Mouse (Mus musculus) hematopoietic stem cell, adult 5-6 weeks (primary cell): ENCODE data around the gene Gm10134. TPM values are rescaled to one million over a fixed set of nuclear protein-coding genes. Genes with fewer than 3 reads are reported as not detected.
"Not testable (repeated sequence)": the region's sequence is repeated elsewhere in the genome, so short reads cannot be mapped to it uniquely, and the experiment has no call there.

Source experiments
- ATAC-seq, 2 experiments: fragments of 125-278 bp in 1 of 2; replicated peaks in 1 of 2; 2 replicates each; pipeline ENCODE4 v1.8.0; 2016 to 2017; ENCODE audit warnings: inconsistent platforms in 2 of 2, mild to moderate bottlenecking in 2 of 2, moderate number of reproducible peaks in 2 of 2, low read depth in 1 of 2, moderate TSS enrichment in 1 of 2; ENCODE audit not compliant: low FRiP score in 2 of 2, poor library complexity in 2 of 2, severe bottlenecking in 2 of 2, insufficient read depth in 1 of 2, low TSS enrichment in 1 of 2
- total RNA-seq: library from RNA; stranded (forward); fragments of 172-1452, 232-1000 nt; gene quantifications from 2 replicates; pipeline ENCODE4 v1.2.3, GENCODE M21; 2017

The Gm10134 gene
- total RNA-seq, 1 experiment from 2014 or later = not detected

DNA sequence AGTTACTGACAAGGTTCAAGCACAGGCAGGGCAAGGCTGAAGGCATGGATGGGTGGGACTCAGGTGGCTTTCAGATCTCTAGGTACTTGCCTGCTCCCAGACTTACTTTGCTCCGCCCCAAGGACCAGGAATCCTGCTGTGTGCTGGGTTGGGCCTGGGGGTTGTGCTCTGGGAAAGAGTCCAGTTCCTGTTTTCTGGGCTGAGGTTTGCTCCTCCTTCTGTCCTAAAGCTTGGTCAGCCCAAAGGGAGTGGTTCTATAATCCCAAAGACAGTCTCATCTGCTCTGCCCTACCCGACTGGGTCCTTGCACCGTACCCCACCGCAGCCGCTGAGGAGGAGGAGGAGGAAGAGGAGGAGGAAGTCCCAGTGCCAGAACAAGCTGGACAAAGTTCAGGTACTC, 9.2 kb upstream of the Gm10134 start, which contains the start of gene Gbgt1:
Gbgt1 (plus strand) TSS at position 221 of the 400 bp plus-strand sequence.
- ATAC-seq = no peak

DNA sequence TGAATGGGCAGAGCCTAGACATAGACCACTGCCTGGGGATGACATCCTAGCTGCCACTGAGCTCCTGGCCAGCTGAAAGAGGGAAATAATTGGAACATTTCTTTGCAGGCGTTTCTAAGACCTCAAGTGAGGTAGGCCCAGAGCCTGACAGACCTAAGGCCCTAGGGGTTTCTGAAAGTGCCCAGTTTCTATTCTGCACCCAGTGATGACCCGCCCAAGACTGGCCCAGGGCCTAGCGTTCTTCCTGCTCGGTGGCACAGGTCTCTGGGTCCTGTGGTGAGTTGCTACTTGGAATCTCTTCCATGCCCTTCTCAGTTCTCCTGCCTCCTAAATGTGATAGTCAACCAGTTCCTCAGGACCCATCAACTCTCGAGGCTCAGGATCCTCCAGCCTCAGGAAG, 8.3 kb upstream of the Gm10134 start:
- ATAC-seq = no peak

DNA sequence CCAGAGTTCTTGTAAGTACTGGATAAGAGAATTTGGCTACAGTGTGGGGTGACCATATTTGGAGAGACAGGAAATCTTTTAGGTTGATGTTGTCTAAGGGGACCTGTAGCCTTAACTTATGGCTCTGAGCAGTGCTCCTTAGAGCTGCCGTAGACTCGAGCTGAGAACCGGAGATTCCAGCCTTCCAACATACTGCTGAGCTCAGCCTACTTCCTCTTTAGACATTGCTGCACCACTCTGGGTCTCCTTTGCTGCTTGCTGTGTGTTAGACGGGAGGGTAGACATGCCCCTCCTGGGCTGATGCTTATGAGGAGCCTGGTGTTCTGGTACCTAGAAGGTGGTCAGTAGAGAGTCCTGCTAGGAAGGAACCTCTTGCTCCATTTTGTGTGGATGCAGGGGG, 7.5 kb upstream of the Gm10134 start:
- peak; percentile 20 to 53; a peak in 3 of 4 replicates for ATAC-seq

DNA sequence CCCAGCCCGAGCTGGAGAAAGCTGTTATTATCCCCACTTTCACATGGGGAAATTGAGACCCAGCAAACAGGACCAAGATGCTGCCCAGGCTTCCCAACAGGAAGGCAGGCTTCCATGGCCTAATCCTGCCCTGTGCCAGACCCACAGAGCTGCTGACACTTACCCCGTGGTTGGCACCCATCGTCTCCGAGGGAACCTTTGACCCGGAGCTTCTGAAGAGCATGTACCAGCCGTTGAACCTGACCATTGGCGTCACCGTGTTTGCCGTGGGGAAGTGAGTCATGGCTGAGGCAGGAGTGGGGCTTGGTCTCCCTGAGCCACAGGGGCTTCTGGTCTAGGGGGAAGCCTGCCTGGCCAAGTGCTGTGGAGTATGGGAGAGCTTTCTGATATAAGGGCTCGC, 2.9 kb upstream of the Gm10134 start:
- no peak for ATAC-seq

DNA sequence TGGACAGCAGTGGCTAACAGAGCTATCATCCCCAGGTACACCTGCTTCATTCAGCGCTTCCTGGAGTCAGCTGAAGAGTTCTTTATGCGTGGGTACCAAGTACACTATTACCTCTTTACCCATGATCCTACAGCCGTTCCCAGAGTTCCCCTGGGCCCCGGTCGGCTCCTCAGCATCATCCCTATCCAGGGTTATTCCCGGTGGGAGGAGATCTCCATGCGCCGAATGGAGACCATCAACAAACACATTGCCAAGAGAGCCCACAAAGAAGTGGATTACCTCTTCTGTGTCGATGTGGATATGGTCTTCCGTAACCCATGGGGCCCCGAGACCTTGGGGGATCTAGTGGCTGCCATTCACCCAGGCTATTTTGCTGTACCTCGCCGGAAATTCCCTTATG, 1.2 kb upstream of the Gm10134 start:
- no peak for ATAC-seq

DNA sequence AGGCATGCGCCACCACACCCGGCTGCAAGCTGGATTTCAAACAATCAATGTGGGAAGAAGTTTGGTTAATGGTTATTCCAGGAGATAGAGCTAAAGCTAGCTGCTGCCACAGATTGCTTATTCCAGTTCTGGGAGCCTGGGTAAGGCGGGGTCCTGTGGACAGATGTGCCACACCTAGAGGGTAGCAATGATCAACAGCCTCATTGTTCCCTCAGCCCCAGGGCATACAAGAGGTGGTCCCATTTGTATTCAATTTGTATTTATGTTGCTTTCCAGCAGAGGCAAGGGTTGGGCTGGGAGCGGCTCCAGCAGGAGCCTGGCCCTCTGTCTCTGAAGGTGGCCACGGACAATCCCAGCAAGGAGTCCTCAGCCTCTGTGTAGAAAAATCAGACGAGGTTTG, 396 bp downstream of the Gm10134 start:
- no peak for ATAC-seq

DNA sequence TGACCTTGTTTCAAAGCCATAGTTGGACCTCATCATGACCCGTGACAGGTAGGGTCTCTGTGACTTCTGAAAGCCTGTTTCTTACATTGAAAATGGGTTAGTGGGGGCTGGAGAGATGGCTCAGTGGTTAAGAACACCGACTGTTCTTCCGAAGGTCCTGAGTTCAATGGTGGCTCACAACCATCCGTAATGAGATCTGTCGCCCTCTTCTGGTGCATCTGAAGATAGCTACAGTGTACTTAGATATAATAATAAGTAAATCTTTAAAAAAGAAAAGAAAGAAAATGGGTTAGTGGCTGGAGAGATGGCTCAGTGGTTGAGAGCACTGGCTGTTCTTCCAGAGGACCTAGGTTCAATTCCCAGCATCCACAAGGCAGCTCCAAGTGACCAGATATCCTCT, 5.7 kb downstream of the Gm10134 start:
- not testable (repeated sequence) for ATAC-seq

DNA sequence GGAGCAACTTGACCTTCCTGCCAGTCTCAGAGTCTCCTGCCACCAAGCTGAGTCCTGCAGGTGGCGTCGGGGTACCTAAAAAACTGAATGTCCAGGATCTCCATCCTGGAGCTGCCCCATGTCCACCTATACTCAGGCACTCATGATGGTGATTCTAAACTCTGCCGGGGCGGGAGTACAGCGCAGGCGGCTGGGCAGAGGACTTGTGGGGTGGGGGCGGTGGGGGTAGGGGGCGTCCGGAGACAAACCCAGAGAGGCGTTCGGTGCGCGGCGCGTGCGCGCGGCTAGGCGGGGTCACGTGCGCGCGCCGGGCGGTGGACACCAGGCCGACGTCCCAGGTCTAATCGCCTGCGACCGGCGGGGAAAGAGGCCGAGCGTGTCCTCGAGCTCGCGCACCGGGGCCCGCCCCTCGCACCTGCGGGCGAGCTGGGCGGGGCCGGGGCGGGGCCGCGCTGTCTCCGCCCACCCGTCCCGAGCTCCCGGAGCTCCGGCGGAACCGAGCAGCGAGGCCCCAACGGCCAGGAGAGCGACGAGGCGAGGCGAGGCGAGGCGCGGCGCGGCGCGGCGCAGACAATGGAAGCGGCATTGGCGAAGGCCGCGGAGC, 7.0 kb downstream of the Gm10134 start, which contains the start of gene Ralgds:
Ralgds (plus strand) TSS at position 328 of the 604 bp plus-strand sequence.
- no peak for ATAC-seq

DNA sequence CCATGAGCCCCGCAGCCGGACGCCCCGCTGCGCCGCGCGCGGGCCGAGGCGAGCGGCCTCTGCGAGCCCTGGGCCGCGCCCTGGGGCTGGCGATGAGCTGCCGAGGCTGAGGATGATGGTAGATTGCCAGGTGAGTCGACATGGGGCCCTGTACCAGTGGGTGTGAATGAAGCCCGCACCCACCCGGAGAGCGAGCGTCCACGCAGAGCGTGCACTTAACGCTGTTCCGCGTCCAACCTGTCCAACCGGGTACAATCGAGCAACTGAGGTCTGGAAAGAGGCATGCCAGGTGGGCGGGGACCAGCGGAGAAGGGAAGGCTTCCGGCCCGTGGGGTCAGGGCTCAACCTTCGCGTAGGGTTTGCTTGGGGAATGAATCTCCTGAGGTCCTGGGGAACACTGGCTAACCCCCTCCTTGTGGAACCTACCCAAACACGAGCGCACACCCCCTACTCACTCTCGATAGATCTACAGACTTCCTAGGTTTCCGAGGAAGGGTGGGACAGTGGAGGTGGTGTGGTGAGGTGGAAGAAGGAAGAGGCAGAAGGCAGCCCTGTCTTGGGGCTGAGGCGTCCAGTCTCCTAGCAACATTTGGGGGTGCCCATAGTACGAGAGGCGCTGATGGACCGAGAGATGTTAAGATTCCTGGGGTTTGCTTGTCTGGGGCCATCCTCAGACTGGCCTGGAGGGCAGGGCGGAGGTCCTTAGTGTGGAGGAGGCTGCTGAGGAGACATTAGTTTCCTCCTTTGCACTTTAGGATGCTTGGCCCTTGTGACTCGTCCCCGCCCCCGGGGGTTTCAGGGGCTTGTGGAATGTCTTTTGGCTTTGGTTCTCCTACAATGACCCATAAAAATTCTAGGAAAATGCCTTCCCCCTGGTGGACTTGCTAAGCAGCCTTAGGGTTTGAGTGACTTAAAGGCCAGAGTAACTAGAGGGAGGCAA, 7.8 kb downstream of the Gm10134 start:
- no peak for ATAC-seq

DNA sequence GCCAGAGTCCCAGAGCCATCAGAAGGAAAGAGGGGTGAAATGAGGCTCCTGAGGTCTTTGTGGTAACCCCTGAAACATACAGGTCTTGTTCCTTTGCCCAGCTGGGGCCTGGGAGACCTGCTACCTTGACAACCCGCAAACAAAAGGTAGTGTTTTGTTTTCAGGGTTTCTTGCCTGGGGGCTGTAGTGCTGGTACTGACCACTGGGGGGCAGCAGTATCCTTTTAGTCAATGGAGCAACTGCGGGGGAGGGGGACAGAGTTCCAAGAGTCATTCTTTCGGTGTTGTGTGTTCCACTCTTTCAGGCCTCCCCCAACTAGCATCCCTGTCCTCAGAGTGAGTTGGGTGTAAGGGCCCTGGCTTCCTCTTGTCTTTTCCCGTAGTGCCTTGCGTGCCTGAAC, 8.6 kb downstream of the Gm10134 start:
- peak; percentile 55 to 61 for ATAC-seq

DNA sequence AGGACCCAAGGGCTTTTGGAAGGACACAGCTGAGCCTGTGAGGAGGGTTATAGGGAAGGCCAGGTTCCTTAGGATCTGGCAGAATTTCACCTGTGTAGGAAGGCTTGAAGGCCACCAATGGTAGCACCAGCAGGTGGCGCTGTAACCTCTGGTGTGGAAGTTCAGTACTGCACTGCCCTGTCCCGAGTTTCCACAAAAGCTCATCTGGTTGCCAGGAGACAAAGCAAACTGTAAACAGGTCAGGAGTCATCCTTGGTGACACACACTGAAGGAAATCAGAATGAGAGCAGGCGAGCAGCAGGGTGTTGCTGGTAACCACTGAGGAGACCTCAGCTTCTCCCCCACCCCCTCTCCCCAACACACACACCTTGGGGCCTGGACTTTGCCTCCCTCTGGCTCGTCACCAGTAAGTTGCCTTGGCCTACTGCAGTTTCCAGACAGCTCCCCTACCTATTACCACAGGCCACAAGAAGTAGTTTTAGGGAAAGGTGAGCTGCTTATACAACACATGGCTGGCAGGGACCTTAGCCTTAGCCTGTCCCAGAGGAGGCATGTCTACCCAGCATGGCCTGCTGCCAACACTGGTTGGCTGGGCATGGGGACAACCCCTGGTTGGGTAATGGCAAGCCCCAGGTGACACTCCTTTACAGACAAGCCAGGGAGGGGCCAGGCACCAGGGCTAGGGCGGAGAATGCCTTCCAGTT, 11.5 kb downstream of the Gm10134 start:
- ATAC-seq = peak; percentile 38 to 66

DNA sequence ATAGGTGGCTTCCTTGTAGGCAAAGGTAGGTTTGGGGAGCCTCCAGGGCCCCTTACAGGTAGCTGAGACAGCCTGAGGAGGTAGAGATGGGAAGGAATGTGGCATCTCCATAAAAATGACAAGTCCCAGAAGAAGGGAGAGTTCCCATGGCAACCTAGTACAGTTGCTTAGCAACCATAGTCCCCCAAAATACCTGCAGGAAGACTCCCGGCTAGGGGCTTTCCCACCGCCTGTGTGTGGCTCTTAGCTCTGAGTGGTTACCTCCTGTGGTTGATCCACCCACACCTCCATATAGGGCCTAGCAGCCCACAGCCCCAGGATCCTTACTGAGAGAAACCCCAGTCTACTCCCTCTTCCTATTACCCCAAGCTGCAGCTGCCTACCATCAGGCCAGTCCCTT, 12.3 kb downstream of the Gm10134 start:
- ATAC-seq = 0 out of 4 replicates have a peak, but pooled peaks of 1 of the 2 experiments have one; percentile 8

DNA sequence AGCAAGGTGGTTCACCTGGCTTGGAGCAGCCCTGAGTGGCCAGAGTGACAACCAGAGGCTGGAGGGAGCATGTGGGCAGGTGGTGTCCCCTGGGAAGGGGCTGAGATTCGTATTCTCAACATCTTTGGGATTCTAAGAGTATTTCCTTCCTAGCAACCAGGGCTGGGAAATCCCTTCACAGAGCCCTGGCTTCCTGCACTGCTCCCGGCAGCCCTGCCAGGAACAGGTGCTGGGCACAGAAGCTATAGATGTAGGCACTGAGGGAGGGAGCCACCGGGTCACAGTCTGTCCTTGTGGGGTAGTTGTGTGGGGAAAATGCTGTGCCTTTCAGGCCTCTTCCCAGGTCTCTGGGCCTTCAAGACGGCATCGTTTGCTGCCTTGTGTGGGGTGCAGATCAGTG, 14.7 kb downstream of the Gm10134 start:
- ATAC-seq = no peak

DNA sequence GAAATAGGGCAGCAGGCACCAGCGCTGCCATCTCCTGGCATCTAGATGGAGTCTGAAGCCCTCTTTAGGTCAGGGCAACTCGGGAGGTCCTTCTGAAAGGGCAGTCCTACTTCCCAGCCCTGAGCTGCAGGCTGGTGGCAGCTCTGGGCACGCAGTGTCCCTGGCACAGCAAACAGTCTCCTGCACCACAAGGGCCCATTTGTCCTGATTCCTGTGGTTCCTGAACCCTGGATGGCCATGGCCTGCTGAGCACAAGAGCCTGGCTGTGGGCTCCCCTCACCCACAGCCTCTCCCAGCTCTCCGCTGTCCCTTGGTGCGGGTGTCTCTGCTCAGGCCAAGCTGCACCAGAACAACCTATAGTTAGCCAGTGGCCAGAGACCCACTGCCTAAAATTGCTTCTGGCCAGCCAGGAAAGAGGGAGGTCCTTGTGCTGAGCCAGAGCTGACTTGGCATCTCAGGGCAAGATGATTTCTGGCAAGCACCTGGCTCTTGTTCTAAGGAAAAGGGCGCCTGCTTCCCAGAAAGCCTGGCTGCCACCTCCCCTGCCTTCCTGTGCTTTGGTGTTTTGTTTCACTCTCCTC, 15.8 kb downstream of the Gm10134 start:
- no peak for ATAC-seq

DNA sequence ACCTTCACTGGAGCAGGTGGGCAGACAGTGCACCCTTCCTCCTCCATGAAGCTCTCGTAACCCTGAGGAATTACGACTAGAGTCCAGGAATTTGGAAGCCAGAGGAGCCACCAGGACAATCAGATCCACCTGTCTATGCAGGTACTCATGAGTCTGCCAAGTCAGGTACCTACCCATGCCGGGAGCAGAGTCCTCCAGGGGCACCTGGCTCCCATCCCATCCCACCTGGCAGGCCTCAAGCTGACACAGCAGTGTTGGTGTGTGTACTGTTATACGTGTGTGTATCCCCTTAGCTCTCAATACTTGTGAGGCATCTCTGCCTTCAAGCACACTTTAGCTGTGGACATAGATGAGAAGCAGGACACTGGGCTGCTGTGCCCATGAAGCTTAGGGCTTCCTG, 16.3 kb downstream of the Gm10134 start:
- no peak for ATAC-seq

DNA sequence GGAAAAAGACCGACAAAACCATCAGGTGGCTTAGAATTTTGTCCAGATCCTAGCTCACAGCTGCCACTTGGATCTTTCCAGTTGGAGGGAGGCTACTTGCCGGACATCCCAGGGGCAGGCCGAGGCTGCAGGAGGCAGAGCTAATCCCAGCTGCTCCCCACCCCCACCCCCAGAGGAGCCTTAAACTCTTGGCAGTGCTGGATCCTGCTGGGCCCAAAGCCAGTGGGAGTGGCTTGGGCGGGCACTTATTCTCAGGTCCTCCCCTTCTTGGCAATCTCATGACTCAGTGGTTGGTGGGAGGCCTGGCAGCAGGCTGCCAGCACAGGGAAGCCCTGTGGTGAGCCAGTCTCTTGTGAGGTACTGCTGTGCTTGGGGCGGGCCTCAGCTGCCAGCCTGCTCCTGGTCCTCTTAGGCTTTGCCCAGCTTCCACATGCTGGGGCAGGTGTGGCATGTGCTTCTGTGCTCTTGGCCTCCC, 17.8 kb downstream of the Gm10134 start:
- peak; percentile 78 to 83 for ATAC-seq

DNA sequence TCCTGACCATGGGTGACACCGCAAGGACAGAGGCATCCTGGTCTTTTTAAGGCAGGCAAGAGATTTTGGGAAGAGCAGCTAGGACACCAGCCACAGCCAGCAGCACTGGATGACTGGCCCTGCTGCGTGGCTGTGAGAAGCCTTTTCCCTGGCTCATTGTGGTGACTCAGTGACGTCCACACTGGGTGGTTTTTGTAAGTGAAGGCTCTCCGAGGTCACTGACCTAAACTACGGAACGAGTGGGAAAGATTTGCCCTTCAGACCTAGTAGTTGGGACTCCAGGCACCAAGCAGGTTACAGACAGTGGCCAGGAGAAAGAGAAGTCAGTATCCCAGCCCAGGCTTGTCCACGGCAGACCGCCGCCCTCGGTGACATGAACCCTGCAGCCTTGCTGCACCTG, 18.5 kb downstream of the Gm10134 start:
- no peak for ATAC-seq
